Mouse (Mus musculus) kidney, postnatal 0 days (tissue): Measurements from ENCODE around the gene Fah. TPM values are rescaled to one million over a fixed set of nuclear protein-coding genes. Genes with fewer than 3 reads are reported as not detected.
A peak's percentile ranks its signal among the peaks of the same experiment; 100 is the strongest.

Experiments
- ATAC-seq: fragments of 200-750 bp; cut with Nextera tagmentation; replicated peaks from 2 replicates; pipeline ENCODE4 v1.8.0; 2017; ENCODE audit warnings: low read depth, moderate number of reproducible peaks, moderate TSS enrichment, moderate library complexity; ENCODE audit not compliant: low FRiP score
- DNase-seq: peaks from one replicate; pipeline ENCODE4 v3.0.0-alpha.2; 2016; ENCODE audit warnings: low spot score
- H3K27ac ChIP-seq: fragments of 300-500 bp; sonication (generic); 2 replicates; pipeline ENCODE4 v1.5.1; 2014; ENCODE audit warnings: mild to moderate bottlenecking
- H3K27me3 ChIP-seq: fragments of 300-500 bp; sonication (generic); 2 replicates; pipeline ENCODE4 v1.6.1; 2014; ENCODE audit warnings: low read length, mixed read lengths; ENCODE audit not compliant: insufficient read depth
- H3K36me3 ChIP-seq: fragments of 300-500 bp; sonication (generic); 2 replicates; pipeline ENCODE4 v1.6.1; 2014; ENCODE audit warnings: low read length, mixed read lengths; ENCODE audit not compliant: insufficient read depth
- H3K4me1 ChIP-seq: fragments of 300-500 bp; sonication (generic); replicated peaks from 2 replicates; pipeline ENCODE4 v1.6.1; 2014; ENCODE audit warnings: antibody characterized with exemption, low read length, mixed read lengths; ENCODE audit not compliant: insufficient read depth
- H3K4me2 ChIP-seq: fragments of 300-500 bp; sonication (generic); 2 replicates; pipeline ENCODE4 v1.6.1; 2014; ENCODE audit warnings: mild to moderate bottlenecking, low read length, moderate library complexity, mixed read lengths
- H3K4me3 ChIP-seq: fragments of 300-500 bp; sonication (generic); replicated peaks from 2 replicates; pipeline ENCODE4 v1.5.1; 2014; ENCODE audit warnings: low read depth, low read length
- H3K9ac ChIP-seq: fragments of 300-500 bp; sonication (generic); 2 replicates; pipeline ENCODE4 v1.6.1; 2014; ENCODE audit warnings: low read depth, low read length
- H3K9me3 ChIP-seq: fragments of 300-500 bp; sonication (generic); replicated peaks from 2 replicates; pipeline ENCODE4 v1.6.1; 2016; ENCODE audit warnings: low read length, inconsistent platforms, mixed read lengths
- CTCF ChIP-seq: IDR thresholded peaks from 2 replicates; pipeline ENCODE4 v1.5.1; 2016; ENCODE audit warnings: antibody characterized with exemption, low read depth, mild to moderate bottlenecking, moderate library complexity
- whole genome bisulfite sequencing: fragments of 180-500 bp; shearing (Covaris S2); extraction: QIAGEN DNeasy Blood & Tissue Kit; methylation state at CpG from one replicate; pipeline ENCODE4 v1.1.7; 2014; 5-methylcytosine and 5-hydroxymethylcytosine counted together
- polyA plus RNA-seq: library from polyadenylated mRNA; unstranded; fragments of >200 nt; fragmentation: Nextera tagmentation; extraction: Ambion mirVana; gene quantifications from 2 replicates; pipeline ENCODE4 v1.2.1, GENCODE M21; 2015

Fah gene
- polyA plus RNA-seq, 1 experiment from 2014 or later, result 61.0 TPM

DNA sequence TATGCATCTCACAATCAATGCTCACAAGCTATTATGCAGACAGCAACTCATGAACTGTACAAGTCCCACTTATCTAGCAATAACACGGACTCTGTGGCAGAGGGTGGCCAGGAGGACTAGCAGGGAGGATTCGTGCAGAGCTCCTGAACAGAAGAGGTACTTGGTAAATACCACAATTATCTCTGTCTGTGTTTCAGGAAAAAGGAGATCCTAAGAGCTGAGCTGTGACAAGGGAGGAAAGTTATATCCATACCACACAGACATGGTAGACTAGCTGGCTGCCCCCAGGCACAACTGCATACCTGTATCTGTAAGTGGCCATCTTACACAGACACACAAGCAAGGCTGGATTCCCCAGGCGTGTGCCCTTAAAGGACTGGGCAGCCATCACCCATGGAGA, 5.2 kb downstream of the Fah start:
- DNase-seq (no peak), ATAC-seq (no peak)
- Histone ChIP-seq H3K9ac (no peak overlapping the region), H3K4me1 (no peaks in the 10 kb centered on the region; the same call in 1 of the 2 replicates), H3K27ac (no peak overlapping the region), H3K27me3 (no peaks in the 10 kb centered on the region), H3K4me2 (no peak overlapping the region), H3K36me3 (no peaks in the 10 kb centered on the region), H3K4me3 (no peak overlapping the region), H3K9me3 (no peaks in the 10 kb centered on the region)
- 92% methylated on average over 3 of the region's 3 CpGs for WGBS
- no peak for TF ChIP-seq CTCF

DNA sequence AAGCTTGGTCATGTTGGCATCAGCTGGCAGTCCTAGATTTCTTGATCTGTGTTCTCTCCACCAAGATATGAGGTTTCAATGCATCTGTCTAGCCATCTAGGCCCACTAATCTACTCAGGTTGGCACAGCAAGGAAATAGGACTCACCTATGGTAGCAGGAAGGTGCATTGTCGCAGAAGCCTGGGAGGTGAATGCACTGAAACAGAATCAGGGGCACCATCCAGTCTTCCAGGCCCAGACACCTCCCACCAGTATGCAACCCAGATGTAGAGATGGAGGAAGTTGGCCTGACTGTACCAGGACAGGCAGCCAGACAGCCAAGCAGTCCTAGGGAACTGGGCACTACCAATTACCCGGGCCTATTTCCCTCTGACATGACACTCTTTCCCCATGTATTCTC, 5.9 kb downstream of the Fah start:
- no peak for ATAC-seq
- Histone ChIP-seq H3K27ac (no peak overlapping the region), H3K27me3 (no peaks in the 10 kb centered on the region), H3K9ac (no peak overlapping the region), H3K4me3 (no peak overlapping the region), H3K9me3 (no peaks in the 10 kb centered on the region), H3K36me3 (no peaks in the 10 kb centered on the region), H3K4me2 (no peak overlapping the region), H3K4me1 (no peaks in the 10 kb centered on the region; the same call in 1 of the 2 replicates)
- no peak for DNase-seq
- no peak for TF ChIP-seq CTCF
- WGBS, result 100% methylated on average over 2 of the region's 2 CpGs

DNA sequence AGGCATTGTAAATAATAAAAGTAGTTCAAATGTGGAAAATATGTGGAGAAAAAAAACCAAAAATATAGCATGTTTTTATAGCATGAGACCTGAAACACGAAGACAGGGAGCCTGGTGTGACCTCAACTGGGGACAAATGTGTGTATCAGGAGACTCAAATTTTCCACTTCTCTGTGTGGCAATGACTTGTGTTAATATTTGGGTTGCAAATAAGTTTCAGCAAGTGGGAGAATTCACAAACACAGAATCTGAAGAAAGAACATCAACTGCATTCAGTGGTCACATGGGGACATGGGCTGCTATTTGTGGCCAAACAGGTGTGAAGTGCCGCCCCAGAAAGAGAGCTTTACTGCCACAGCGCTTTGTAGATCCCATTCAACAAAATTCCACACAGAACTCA, 9.9 kb downstream of the Fah start:
- ATAC-seq (no peak), DNase-seq (no peak)
- Histone ChIP-seq H3K27me3 (no peaks in the 10 kb centered on the region), H3K4me2 (no peak overlapping the region), H3K4me3 (no peak overlapping the region), H3K9ac (no peak overlapping the region), H3K36me3 (no peaks in the 10 kb centered on the region), H3K27ac (no peak overlapping the region), H3K4me1 (no peaks in the 10 kb centered on the region), H3K9me3 (no peaks in the 10 kb centered on the region)
- WGBS, result 83% methylated on average over 3 of the region's 3 CpGs
- no peak for TF ChIP-seq CTCF

DNA sequence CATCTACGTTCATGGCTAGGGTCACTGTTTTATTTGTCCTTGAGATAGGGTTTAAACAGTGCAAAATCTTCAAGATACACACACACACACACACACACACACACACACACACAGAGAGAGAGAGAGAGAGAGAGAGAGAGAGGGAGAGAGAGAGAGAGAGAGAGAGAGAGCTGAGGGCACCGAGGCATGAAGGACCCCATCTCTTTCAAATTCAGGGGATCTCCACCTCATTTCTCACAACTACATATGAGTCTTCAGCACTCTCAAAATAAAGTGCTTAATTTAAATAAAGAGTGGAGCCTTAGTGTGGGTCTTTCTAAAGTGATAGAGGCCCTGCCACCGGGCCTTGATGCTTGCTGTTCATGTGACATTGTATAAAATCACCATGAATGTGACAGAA, 10.5 kb downstream of the Fah start:
- no peaks in the 10 kb centered on the region for H3K9me3 ChIP-seq
- TF ChIP-seq CTCF, result no peak
- no peak overlapping the region for H3K9ac ChIP-seq
- ATAC-seq, result no peak
- 85% methylated on average over 3 of the region's 3 CpGs for WGBS
- no peak overlapping the region for H3K27ac ChIP-seq
- no peak overlapping the region for H3K4me3 ChIP-seq
- H3K4me2 ChIP-seq, result no peak overlapping the region
- no peak for DNase-seq
- H3K27me3 ChIP-seq, result no peaks in the 10 kb centered on the region
- H3K36me3 ChIP-seq, result no peaks in the 10 kb centered on the region
- H3K4me1 ChIP-seq, result no peaks in the 10 kb centered on the region

DNA sequence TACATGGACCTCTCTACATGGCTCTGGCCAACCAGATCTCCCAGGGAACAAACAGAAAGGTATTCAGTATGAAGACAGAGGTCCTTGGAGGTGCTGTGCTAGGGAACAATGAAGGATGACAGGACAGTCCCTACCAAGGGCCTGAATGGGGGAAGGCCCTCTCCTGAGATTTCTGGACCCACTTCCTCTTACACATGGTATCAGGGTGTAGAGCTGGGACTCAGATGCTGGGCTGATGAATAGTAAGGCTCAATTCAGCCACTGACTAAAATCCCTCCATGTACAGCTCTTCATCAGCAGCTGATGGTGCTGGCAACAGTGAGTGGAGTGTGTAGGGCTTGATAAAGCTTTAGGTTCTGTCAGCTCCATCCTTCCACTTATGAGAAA, 11.6 kb downstream of the Fah start:
- Histone ChIP-seq H3K27ac (no peak overlapping the region), H3K4me3 (no peak overlapping the region), H3K36me3 (no peaks in the 10 kb centered on the region), H3K9me3 (no peaks in the 10 kb centered on the region), H3K4me2 (no peak overlapping the region), H3K9ac (no peak overlapping the region), H3K27me3 (no peaks in the 10 kb centered on the region), H3K4me1 (no peaks in the 10 kb centered on the region)
- no peak for TF ChIP-seq CTCF
- ATAC-seq (0 out of 2 replicates have a peak, but pooled peaks have one; percentile 19), DNase-seq (no peak)

DNA sequence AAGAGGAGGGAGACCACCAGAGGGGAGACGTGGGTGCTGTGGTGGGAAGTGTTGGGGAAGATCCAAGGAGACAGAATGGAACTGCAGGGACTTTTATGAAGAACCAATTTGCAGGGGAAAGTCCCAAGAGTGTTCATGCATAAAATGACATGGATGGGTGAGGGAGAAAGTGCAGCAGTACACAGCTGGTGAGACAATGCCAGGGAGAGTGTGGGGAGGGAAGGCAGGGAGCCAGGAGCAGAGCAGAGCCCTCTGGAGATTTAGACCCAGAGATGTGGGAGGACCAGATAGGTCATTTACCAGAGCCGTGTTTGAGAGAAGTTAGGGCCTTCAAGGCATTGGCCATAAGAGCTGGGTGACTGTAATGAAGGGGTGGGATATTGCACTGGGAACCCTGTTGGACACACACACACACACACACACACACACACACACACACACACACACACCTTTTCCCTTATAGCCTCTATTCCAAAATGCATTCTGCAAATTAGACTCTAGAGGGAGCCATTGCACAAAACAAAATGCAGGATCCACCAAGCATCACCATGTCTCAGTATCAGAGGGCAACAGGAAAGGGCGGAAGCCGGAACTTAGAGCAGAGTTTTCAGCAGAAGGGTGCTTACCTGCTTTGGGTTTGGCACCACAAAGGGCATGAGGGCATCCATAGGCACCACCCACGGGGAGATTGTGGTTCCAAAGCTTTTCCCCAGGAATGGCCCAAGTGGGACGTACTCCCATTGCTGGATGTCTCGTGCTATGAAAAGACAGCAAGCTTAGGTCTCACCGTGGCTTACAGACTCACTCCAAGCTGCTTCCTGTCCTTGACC, 12.2 kb downstream of the Fah start:
- Histone ChIP-seq H3K27me3 (no peaks in the 10 kb centered on the region), H3K4me3 (no peak overlapping the region), H3K9ac (no peak overlapping the region), H3K9me3 (no peaks in the 10 kb centered on the region), H3K4me2 (no peak overlapping the region), H3K4me1 (no peaks in the 10 kb centered on the region), H3K27ac (no peak overlapping the region), H3K36me3 (no peaks in the 10 kb centered on the region)
- DNase-seq (peak; percentile 84), ATAC-seq (peak; percentile 73)
- 39% methylated on average over 8 of the region's 8 CpGs for WGBS
- peak; percentile 91 for TF ChIP-seq CTCF

DNA sequence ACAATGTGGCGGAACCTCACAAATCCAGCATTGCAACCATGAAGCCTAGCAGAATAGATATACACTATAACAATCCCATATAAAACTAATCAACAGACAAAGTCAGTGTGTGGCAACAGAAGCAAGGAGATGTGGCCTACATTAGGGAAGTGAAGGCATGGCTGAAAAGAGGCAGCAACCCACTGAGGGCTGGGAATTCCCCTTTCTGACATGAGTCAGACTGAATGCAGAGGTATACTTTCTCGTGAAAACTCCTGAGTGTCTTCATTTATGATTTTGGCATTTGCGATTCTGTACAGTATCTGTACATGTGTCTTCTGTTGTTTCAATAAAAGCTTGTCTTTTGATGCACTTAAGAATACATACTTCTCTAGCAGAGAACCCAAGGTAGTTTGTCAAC, 15.2 kb downstream of the Fah start:
- H3K4me3 ChIP-seq, result no peak overlapping the region
- H3K36me3 ChIP-seq, result no peaks in the 10 kb centered on the region
- H3K27ac ChIP-seq, result no peak overlapping the region
- no peaks in the 10 kb centered on the region for H3K4me1 ChIP-seq
- no peaks in the 10 kb centered on the region for H3K27me3 ChIP-seq
- H3K9me3 ChIP-seq, result no peaks in the 10 kb centered on the region
- no peak for ATAC-seq
- TF ChIP-seq CTCF, result no peak
- DNase-seq, result no peak
- H3K9ac ChIP-seq, result no peak overlapping the region
- 83% methylated on average over 3 of the region's 3 CpGs for WGBS
- no peak overlapping the region for H3K4me2 ChIP-seq
